ENCODE assay signal across 14 mouse cellular contexts in genomic region chr2:135887805-135888204, GRCm38 (mm10).
"Had no signal": no experiment of that assay in that cellular context is flagged by ENCODE, and none has a peak within 500 bp of the region (broad histone marks: within the 10 kb centered on the region; RNA-seq: fewer than 3 reads in every experiment).

No protein-coding gene starts in this region.

- DNase-seq: lung, embryonic 14.5 days; lung, postnatal 10 days; lung, postnatal 4 days; right cerebral cortex, postnatal 14 days; thymus, adult 2 months; thymus, postnatal 25 days; thymus, postnatal 4 days had no signal

- ATAC-seq: liver, embryonic 12.5 days; midbrain, embryonic 15.5 days had no signal

- H3K4me2 ChIP-seq: liver, embryonic 12.5 days; lung, embryonic 14.5 days; midbrain, embryonic 12.5 days; midbrain, embryonic 15.5 days; neural tube, embryonic 12.5 days; stomach, embryonic 15.5 days had no signal

- H3K36me3 ChIP-seq: liver, embryonic 12.5 days; midbrain, embryonic 12.5 days; midbrain, embryonic 15.5 days; neural tube, embryonic 12.5 days; stomach, embryonic 15.5 days had no signal

- H3K9ac ChIP-seq: liver, embryonic 12.5 days; liver, embryonic 14.5 days; lung, embryonic 14.5 days; midbrain, embryonic 12.5 days; midbrain, embryonic 15.5 days; neural tube, embryonic 12.5 days; stomach, embryonic 15.5 days had no signal

- H3K4me3 ChIP-seq: liver, embryonic 12.5 days; midbrain, embryonic 12.5 days; midbrain, embryonic 15.5 days; neural tube, embryonic 12.5 days; stomach, embryonic 15.5 days had no signal

- H3K9me3 ChIP-seq: liver, embryonic 12.5 days; midbrain, embryonic 12.5 days; midbrain, embryonic 15.5 days; neural tube, embryonic 12.5 days; stomach, embryonic 15.5 days had no signal

- H3K4me1 ChIP-seq: midbrain, embryonic 12.5 days; midbrain, embryonic 15.5 days; neural tube, embryonic 12.5 days had no signal

- H3K27ac ChIP-seq: liver, embryonic 12.5 days; liver, embryonic 14.5 days; midbrain, embryonic 12.5 days; midbrain, embryonic 15.5 days; neural tube, embryonic 12.5 days; stomach, embryonic 15.5 days; stomach, postnatal 0 days had no signal

- H3K27me3 ChIP-seq: liver, embryonic 12.5 days; midbrain, embryonic 12.5 days; midbrain, embryonic 15.5 days; neural tube, embryonic 12.5 days; stomach, embryonic 15.5 days had no signal
